Mouse (Mus musculus): ENCODE measurements around the gene Ociad2.

Gene Ociad2

DNA sequence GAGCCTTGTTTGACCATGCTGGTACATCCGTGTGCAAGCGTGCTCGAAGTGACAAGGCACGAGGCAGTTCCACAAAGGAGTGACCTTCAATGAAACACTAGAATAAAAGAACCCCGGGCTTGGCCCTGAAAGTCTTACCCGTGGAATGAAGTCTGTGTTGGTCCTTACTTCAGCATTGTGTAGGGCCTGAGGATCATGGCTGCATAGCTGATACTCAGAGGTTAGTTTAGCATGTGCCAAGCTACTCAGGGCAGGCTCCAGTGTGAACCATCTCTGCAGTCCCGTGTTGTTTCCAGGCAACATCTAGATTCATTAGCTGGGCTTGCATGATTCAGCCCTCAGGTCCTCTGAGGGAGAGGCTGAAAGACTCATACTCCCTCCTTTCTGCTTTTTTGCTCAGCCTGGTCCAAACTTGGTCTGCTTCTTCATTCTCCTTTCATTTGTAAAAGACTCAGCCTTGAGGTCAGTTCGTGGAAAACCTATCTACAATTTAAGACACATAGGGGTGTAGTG, at the start of gene Ociad2:
Ociad2 (minus strand) TSS at position 306 of the 513 bp plus-strand sequence.
- no peak for DNase-seq (ENCODE audit: low spot score)

GRCm38 (mm10) chr5:73383647-73383970, 42.8 kb upstream of the Ociad2 start:
- no peak for DNase-seq (ENCODE audit: low spot score)

GRCm38 (mm10) chr5:73382737-73383646, 42.2 kb upstream of the Ociad2 start:
- peak; percentile 72 for DNase-seq (ENCODE audit: low spot score)

GRCm38 (mm10) chr5:73381976-73382540, 41.2 kb upstream of the Ociad2 start:
- no peak for DNase-seq (ENCODE audit: low spot score)

- no peak for DNase-seq (ENCODE audit: low spot score)
Measured at GRCm38 (mm10) chr5:73381510-73381909, 40.7 kb upstream of the Ociad2 start.

- DNase-seq (ENCODE audit: low spot score), result no peak
Measured at GRCm38 (mm10) chr5:73380829-73381228, 40.0 kb upstream of the Ociad2 start.

- peak; percentile 94 for DNase-seq (ENCODE audit: low spot score)
Measured at GRCm38 (mm10) chr5:73379908-73380307, 39.1 kb upstream of the Ociad2 start.

DNA sequence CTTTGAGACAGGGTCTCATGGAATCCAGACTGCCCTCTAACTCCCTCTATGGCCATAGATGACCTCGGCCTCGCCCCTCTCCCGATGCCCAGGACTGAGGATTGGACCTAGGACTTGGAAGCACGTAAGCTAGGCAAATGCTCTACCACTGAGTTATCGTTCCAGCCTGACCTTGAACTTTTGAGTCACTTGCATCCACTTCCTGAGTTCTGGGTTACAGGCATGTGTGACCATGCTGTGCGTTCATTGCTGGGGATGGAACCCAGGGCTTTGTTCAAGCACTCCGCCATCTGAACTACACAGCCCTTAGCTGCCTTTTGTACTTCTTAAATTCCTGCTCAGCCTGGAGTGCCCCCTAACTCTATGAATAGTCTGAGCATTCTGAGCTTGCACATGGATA, 35.7 kb upstream of the Ociad2 start:
- DNase-seq (ENCODE audit: low spot score), result no peak

DNA sequence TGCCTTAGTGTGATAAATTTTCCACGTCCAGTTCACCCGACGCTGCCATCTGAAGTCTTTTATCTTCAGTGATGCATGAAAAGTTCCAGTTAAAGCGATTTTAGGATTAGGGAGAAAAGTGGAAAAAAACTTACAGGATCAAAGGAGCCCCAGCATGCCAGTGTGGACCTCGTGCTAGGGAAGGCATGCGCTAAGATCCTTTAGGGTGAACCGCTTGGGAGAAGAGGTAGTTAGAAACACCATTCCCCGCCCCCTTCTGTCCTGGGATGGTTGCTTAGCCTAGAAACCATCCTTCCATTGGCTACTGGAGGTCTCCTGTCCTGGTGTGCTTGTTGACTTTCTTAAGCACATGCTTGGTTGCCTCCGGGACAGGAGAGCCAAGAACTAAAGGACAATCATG, 35.2 kb upstream of the Ociad2 start:
- no peak for DNase-seq (ENCODE audit: low spot score)

GRCm38 (mm10) chr5:73373184-73373583, 32.4 kb upstream of the Ociad2 start:
- DNase-seq (ENCODE audit: low spot score), result no peak

GRCm38 (mm10) chr5:73372601-73373000, 31.8 kb upstream of the Ociad2 start:
- DNase-seq (ENCODE audit: low spot score), result no peak

DNA sequence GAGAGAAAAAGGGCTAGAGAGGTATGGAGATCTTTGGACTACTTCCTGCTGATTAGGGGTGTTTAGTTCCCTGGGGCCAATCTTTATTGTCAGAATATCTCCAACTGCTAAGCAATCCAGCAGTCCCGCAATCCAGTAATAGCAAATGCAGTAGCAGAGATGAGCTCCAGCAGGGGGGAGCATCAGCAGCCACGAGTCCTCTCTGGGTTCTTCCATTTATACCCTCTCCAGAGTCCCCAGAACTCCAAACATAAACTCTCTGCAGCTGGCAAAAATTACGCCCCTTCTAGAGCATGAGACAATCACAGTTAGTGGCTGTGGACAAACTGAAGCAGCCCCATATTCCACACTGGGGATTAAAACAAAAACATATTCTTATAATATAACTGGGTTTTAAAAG, 28.9 kb upstream of the Ociad2 start:
- no peak for DNase-seq (ENCODE audit: low spot score)

- DNase-seq (ENCODE audit: low spot score), result no peak
Measured at GRCm38 (mm10) chr5:73368845-73369447, 28.1 kb upstream of the Ociad2 start.

GRCm38 (mm10) chr5:73367906-73368305, 27.1 kb upstream of the Ociad2 start:
- no peak for DNase-seq (ENCODE audit: low spot score)

DNA sequence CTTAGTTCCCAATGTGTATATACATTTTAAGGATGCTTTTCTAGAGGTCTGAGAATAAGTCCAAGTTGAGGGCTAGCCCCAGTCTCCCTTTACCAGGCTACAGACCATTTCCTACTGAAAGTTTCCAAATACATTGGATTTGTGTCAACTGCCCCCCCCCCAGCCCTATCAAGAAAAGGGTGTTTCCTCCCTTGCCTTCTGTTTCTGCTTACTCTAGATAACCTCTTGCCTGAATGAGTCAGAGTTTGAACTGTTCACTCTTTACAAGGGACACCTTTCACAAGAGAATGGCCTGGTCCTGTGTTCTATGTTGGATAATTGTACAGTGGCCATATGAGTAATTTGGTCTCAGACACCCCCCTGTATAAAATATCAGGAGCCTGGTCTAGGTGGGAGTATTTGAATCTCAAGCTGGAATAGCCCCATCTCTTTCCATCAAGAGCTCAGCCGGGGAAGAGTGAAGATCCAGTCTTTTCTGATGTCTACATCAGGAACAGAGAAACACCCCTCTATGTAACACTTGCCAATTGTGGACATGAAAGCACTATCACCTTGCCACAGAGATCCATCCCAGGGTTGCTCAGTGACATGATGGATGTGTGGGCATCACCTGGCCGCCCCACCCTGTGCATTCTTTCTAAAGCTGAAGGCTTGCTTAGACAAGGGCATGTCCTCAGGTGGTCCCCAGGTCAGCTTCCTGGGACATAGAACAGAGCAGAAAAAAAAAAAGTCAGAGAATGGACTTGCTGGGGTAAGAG, 23.5 kb upstream of the Ociad2 start:
- DNase-seq (ENCODE audit: low spot score), result no peak

DNA sequence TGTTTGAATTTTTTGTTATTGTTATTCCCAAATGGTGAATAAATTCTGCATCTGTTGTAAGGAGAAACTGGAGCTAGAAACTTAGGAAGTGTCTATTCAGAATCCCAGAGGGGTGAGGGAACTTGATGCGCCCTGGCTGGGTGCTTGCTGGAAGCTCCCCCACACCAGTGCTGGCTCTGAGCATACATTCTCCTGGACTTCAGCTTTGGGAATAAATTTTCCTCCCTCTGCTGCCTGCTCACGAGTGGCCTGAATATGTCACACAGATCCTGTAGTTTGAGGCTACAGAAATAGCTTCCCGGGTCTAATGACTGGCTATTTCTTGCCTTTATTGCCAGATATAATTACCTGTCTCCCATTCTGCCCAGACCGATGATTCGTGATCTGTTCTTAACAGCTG, 22.0 kb upstream of the Ociad2 start:
- DNase-seq (ENCODE audit: low spot score), result no peak

- DNase-seq (ENCODE audit: low spot score), result no peak
Measured at GRCm38 (mm10) chr5:73362338-73362737, 21.5 kb upstream of the Ociad2 start.

DNA sequence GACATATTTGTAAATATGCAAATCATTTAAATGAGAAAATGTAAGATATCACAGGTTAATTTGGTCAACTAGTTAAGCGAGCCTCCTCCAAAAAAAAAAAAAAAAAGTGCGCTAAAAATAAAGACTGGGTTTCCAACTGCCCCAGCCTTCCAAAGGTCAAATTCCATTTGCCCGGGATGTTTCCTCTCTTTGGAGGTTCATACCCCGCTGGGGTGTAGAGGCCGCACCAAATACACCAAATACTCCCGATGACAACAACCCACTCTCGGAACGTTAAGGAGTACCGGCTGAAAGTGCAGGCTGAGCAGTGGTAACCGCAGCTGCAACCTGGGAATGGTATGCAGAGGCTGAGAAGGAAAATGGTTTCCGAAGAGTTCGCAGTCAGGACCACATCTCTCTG, 19.4 kb upstream of the Ociad2 start:
- DNase-seq (ENCODE audit: low spot score), result no peak

- no peak for DNase-seq (ENCODE audit: low spot score)
Measured at GRCm38 (mm10) chr5:73359752-73360141, 18.9 kb upstream of the Ociad2 start.

- no peak for DNase-seq (ENCODE audit: low spot score)
Measured at GRCm38 (mm10) chr5:73359134-73359751, 18.4 kb upstream of the Ociad2 start.

DNA sequence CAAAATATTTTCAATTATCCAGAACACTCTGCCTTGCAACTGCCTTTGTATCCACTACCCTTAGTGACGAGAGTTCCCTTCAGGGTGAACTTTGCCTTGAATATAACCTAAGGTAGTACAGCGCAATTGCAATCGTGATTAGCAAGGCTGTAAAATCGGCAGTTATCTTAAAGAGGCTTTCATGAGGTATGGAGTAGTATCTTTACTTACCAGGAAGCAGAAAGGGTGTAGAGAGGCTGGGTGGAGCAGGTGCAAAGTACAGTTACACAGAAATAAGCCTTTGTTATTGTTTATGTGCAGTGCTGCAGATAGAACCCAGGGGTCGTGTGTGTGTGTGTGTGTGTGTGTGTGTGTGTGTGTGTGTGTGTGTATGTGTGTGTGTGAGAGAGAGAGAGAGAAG, 14.6 kb upstream of the Ociad2 start:
- DNase-seq (ENCODE audit: low spot score), result no peak

- no peak for DNase-seq (ENCODE audit: low spot score)
Measured at GRCm38 (mm10) chr5:73353978-73354377, 13.2 kb upstream of the Ociad2 start.
